ENCODE assay signal across 8 mouse cellular contexts in genomic region chr6:100882381-100883213, GRCm38 (mm10). TPM values are rescaled to one million over a fixed set of nuclear protein-coding genes. Genes with fewer than 3 reads are reported as not detected.
DNase-seq lines count a peak whose midpoint lies in the region; ATAC-seq and TF ChIP-seq lines count a peak whose summit lies in the region.

No protein-coding gene starts in this region.

- H3K9ac ChIP-seq in ES-E14 (ENCODE audit: insufficient read depth, low read depth, low read length, poor library complexity, severe bottlenecking): no peak overlapping the region
- no peak overlapping the region for H3K9ac ChIP-seq in forebrain, embryonic 16.5 days (replicated peaks; ENCODE audit: low read depth, low read length)
- H3K9ac ChIP-seq in lung, embryonic 15.5 days: no peak overlapping the region

- H3K4me2 ChIP-seq in forebrain, embryonic 16.5 days (ENCODE audit: low read length): peak overlapping the region; percentile 40
- peak overlapping the region; percentile 45 for H3K4me2 ChIP-seq in lung, embryonic 15.5 days

- 16% methylated on average over 15 of the region's 15 CpGs for WGBS in forebrain, embryonic 16.5 days
- 24% methylated on average over 15 of the region's 15 CpGs for WGBS in hindbrain, embryonic 10.5 days
- 17% methylated on average over 15 of the region's 15 CpGs for WGBS in lung, embryonic 15.5 days

- H3K4me3 ChIP-seq in ES-E14 (ENCODE audit: insufficient read depth in 1 of 2, low read depth in 1 of 2, low read length in 2 of 2, poor library complexity in 1 of 2, severe bottlenecking in 1 of 2): no peak overlapping the region
- peak overlapping the region; percentile 19; the same call in 1 of the 2 replicates for H3K4me3 ChIP-seq in forebrain, embryonic 16.5 days (replicated peaks; ENCODE audit: low read length)
- H3K4me3 ChIP-seq in hindbrain, embryonic 10.5 days: 0 out of 2 replicates have a peak overlapping the region, but pooled peaks have one; percentile 18
- H3K4me3 ChIP-seq in lung, embryonic 15.5 days: no peak overlapping the region; the same call in 1 of the 2 replicates

- H3K27me3 ChIP-seq in forebrain, embryonic 16.5 days (replicated peaks; ENCODE audit: control insufficient read depth, insufficient read depth, low read length): no peaks in the 10 kb centered on the region
- H3K27me3 ChIP-seq in hindbrain, embryonic 10.5 days (ENCODE audit: insufficient read depth, poor library complexity, severe bottlenecking): peaks cover 23% of the 10 kb centered on the region
- H3K27me3 ChIP-seq in lung, embryonic 15.5 days: no peaks in the 10 kb centered on the region; the same call in 1 of the 2 replicates

- in situ Hi-C loops in ES-E14 (cut with MboI; ENCODE audit: low sequenced_read_pairs in 2 of 2, unreplicated experiment in 2 of 2): loop anchor here (5.0 to 25.0 kb wide), 3 partner anchors 375 to 652 kb away; no protein-coding TSS in a partner anchor

- no peak for ATAC-seq in forebrain, embryonic 16.5 days
- ATAC-seq in lung, embryonic 15.5 days (ENCODE audit: borderline replicate concordance, extremely low read depth, low FRiP score, low TSS enrichment): no peak

- H3K9me3 ChIP-seq in ES-E14 (ENCODE audit: control insufficient read depth, insufficient read depth, low read depth, low read length): no peaks in the 10 kb centered on the region
- no peaks in the 10 kb centered on the region for H3K9me3 ChIP-seq in forebrain, embryonic 16.5 days (ENCODE audit: control insufficient read depth, low read length)
- peaks cover 1% of the 10 kb centered on the region; the same call in 1 of the 2 replicates for H3K9me3 ChIP-seq in hindbrain, embryonic 10.5 days
- H3K9me3 ChIP-seq in lung, embryonic 15.5 days: no peaks in the 10 kb centered on the region

- no peaks in the 10 kb centered on the region for H3K36me3 ChIP-seq in ES-E14 (ENCODE audit: control insufficient read depth, insufficient read depth, low read length, poor library complexity, severe bottlenecking)
- no peaks in the 10 kb centered on the region for H3K36me3 ChIP-seq in forebrain, embryonic 16.5 days (ENCODE audit: control insufficient read depth, insufficient read depth)
- H3K36me3 ChIP-seq in hindbrain, embryonic 10.5 days: no peaks in the 10 kb centered on the region
- no peaks in the 10 kb centered on the region for H3K36me3 ChIP-seq in lung, embryonic 15.5 days

- no peak overlapping the region for H3K27ac ChIP-seq in ES-E14 (ENCODE audit: insufficient read depth, low read depth, low read length, poor library complexity, severe bottlenecking)
- H3K27ac ChIP-seq in forebrain, embryonic 16.5 days (ENCODE audit: low read length): no peak overlapping the region
- no peak overlapping the region for H3K27ac ChIP-seq in hindbrain, embryonic 10.5 days
- no peak overlapping the region for H3K27ac ChIP-seq in lung, embryonic 15.5 days

- DNase-seq in ES-E14 (ENCODE audit: low read depth, low spot score): peak; percentile 79
- DNase-seq in c-Kit-positive CD71-positive TER-119-positive erythroid progenitor cells, embryonic 14.5 days (ENCODE audit: low spot score): peak; percentile 57
- DNase-seq in hindbrain, embryonic 10.5 days (ENCODE audit: low spot score): peak; percentile 84
- peak; percentile 66 for DNase-seq in layer of hippocampus, adult 9-10 months (ENCODE audit: low spot score)
- peak; percentile 18 for DNase-seq in retina, adult 2 months (ENCODE audit: low read depth, low spot score)
- DNase-seq in urinary bladder, adult 18-20 months (ENCODE audit: low spot score in 2 of 2): peak; percentile 16 to 53

- peaks cover 0 to 3% of the 10 kb centered on the region in 2 experiments; a peak in 1 of 4 replicates for H3K4me1 ChIP-seq in ES-E14 (ENCODE audit: control insufficient read depth in 2 of 2, insufficient read depth in 2 of 2, low read length in 2 of 2, poor library complexity in 1 of 2)
- H3K4me1 ChIP-seq in forebrain, embryonic 16.5 days (replicated peaks; ENCODE audit: control insufficient read depth, insufficient read depth, low read length): peaks cover 10% of the 10 kb centered on the region
- H3K4me1 ChIP-seq in hindbrain, embryonic 10.5 days (replicated peaks): 0 out of 2 replicates have a peak, but pooled peaks cover 3% of the 10 kb centered on the region
- H3K4me1 ChIP-seq in lung, embryonic 15.5 days: peaks cover 4% of the 10 kb centered on the region; the same call in 1 of the 2 replicates

TF ChIP-seq in ES-E14, 5 proteins besides CTCF, POLR2A, EP300 and RAD21:
- TF ChIP-seq CHD2 (IDR thresholded peaks at IDR 0.05; ENCODE audit: low read depth, low read length) (no peak), MAFK (IDR thresholded peaks at IDR 0.05; ENCODE audit: insufficient read depth, low read depth, low read length) (no peak), ZC3H11A (IDR thresholded peaks at IDR 0.05; ENCODE audit: borderline replicate concordance, low read depth, low read length) (peak; percentile 55; the same call in 1 of the 2 replicates), ZNF384 (IDR thresholded peaks at IDR 0.05; ENCODE audit: low read depth, low read length) (no peak), HCFC1 (IDR thresholded peaks at IDR 0.05; ENCODE audit: borderline replicate concordance, insufficient read depth, low read length) (no peak)

RNA-seq across cellular contexts. Expression of gene Ppp4r2, which starts 49.2 kb away (rescaled TPM):
- total RNA-seq in ES-E14 (2012; rRNA removed): 66.8 and 75.3 TPM in 2 replicates
- 22.6 and 23.9 TPM in 2 replicates for polyA plus RNA-seq in forebrain, embryonic 16.5 days (2015; fragmentation: Nextera tagmentation; extraction: Ambion mirVana)
- 17.3 and 26.5 TPM in 2 replicates for polyA plus RNA-seq in hindbrain, embryonic 10.5 days (2016; fragmentation: Nextera tagmentation; extraction: Ambion mirVana)
- 19.4 and 19.6 TPM in 2 replicates for polyA plus RNA-seq in lung, embryonic 15.5 days (2015; fragmentation: Nextera tagmentation; extraction: Ambion mirVana)

Comparison
In these comparisons a context has a peak if more than half of its experiments do, and no peak if none do; other contexts are left out.
1. DNase-seq: peak in every context shown above with its lines; median percentile 84 in hindbrain, embryonic 10.5 days; 79 in ES-E14; 66 in layer of hippocampus, adult 9-10 months; 57 in c-Kit-positive CD71-positive TER-119-positive erythroid progenitor cells, embryonic 14.5 days; 34 in urinary bladder, adult 18-20 months; 18 in retina, adult 2 months.
2. H3K4me3 ChIP-seq: peak in forebrain, embryonic 16.5 days (single experiment) and hindbrain, embryonic 10.5 days (single experiment); none in ES-E14 (0 of 2) and lung, embryonic 15.5 days (single experiment).